Mouse (Mus musculus) liver, adult 2 months (tissue): Measurements from ENCODE around the gene Ooep. TPM values are rescaled to one million over a fixed set of nuclear protein-coding genes. Genes with fewer than 3 reads are reported as not detected.
A peak's percentile ranks its signal among the peaks of the same experiment; 100 is the strongest.
"Not testable (repeated sequence)": the region's sequence is repeated elsewhere in the genome, so short reads cannot be mapped to it uniquely, and the experiment has no call there.

Experiments used
- DNase-seq: peaks from one replicate; pipeline ENCODE4 v3.0.0-alpha.2; 2011; ENCODE audit warnings: low read depth, low spot score; ENCODE audit errors: extremely low read depth
- H3K27ac ChIP-seq: fragments of 200-500 bp; replicated peaks from 2 replicates; pipeline ENCODE4 v1.5.1; 2012; ENCODE audit warnings: low read depth, mild to moderate bottlenecking, control low read depth, inconsistent platforms, low read length; ENCODE audit not compliant: insufficient read depth
- H3K27me3 ChIP-seq: fragments of 200-500 bp; 2 replicates; pipeline ENCODE4 v1.6.1; 2012; ENCODE audit warnings: mild to moderate bottlenecking, moderate library complexity, low read length, inconsistent platforms; ENCODE audit not compliant: control insufficient read depth, insufficient read depth
- H3K36me3 ChIP-seq: fragments of 200-500 bp; 2 replicates; pipeline ENCODE4 v1.6.1; 2012; ENCODE audit warnings: low read length, inconsistent platforms; ENCODE audit not compliant: control insufficient read depth, insufficient read depth
- H3K4me1 ChIP-seq: fragments of 200-500 bp; 2 replicates; pipeline ENCODE4 v1.6.1; 2011; ENCODE audit warnings: low read length; ENCODE audit not compliant: control insufficient read depth, insufficient read depth
- H3K4me3 ChIP-seq: fragments of 200-500 bp; 2 replicates; pipeline ENCODE4 v1.5.1; 2011; ENCODE audit warnings: low read depth, mild to moderate bottlenecking, control low read depth, low read length, moderate library complexity; ENCODE audit not compliant: insufficient read depth
- H3K79me2 ChIP-seq: fragments of 200-500 bp; 2 replicates; pipeline ENCODE4 v1.6.1; 2012; ENCODE audit warnings: inconsistent platforms, mild to moderate bottlenecking, low read length, moderate library complexity; ENCODE audit not compliant: control insufficient read depth, insufficient read depth
- H3K9ac ChIP-seq: fragments of 200-500 bp; 2 replicates; pipeline ENCODE4 v1.6.1; 2012; ENCODE audit warnings: low read depth, mild to moderate bottlenecking, control low read depth, inconsistent platforms, low read length
- CTCF ChIP-seq: fragments of 200-500 bp; IDR thresholded peaks from 2 replicates; pipeline ENCODE4 v1.5.1; 2011; ENCODE audit warnings: low read depth, low read length, control low read depth
- POLR2A ChIP-seq: fragments of 200-500 bp; IDR thresholded peaks from 2 replicates; pipeline ENCODE4 v1.6.1; 2011; ENCODE audit warnings: low read length, control low read depth; ENCODE audit not compliant: insufficient read depth; ENCODE audit errors: extremely low read depth
- WGBS: fragments of 180-500 bp; shearing (Covaris S2); methylation state at CpG from one replicate; pipeline ENCODE4 v1.1.7; 2018; 5-methylcytosine and 5-hydroxymethylcytosine counted together
- polyA plus RNA-seq: library from polyadenylated mRNA; depleted of rRNA; stranded (reverse); fragments of >200 nt; gene quantifications from 2 replicates; pipeline ENCODE4 v1.2.3, GENCODE M21; 2012; rRNA removed
- total RNA-seq: library from RNA; depleted of rRNA; stranded (reverse); fragments of >200 nt; gene quantifications from 2 replicates; pipeline ENCODE4 v1.2.3, GENCODE M21; 2014; rRNA removed

Ooep gene
- total and polyA plus RNA-seq, 2 experiments: not detected

GRCm38 (mm10) chr9:78347004-78347403 is 31.5 kb downstream of the Ooep start:
- WGBS: 25% methylated on average over 3 of the region's 3 CpGs
- Histone ChIP-seq H3K27ac (no peak overlapping the region), H3K27me3 (no peaks in the 10 kb centered on the region), H3K9ac (no peak overlapping the region), H3K36me3 (no peaks in the 10 kb centered on the region), H3K79me2 (no peaks in the 10 kb centered on the region), H3K4me1 (peaks cover 17% of the 10 kb centered on the region), H3K4me3 (no peak overlapping the region)
- TF ChIP-seq POLR2A (no peak), CTCF (no peak)
- peak; percentile 95 for DNase-seq

GRCm38 (mm10) chr9:78345235-78345634 is 33.3 kb downstream of the Ooep start:
- not testable (repeated sequence) for H3K36me3 ChIP-seq, H3K27me3 ChIP-seq, H3K27ac ChIP-seq, DNase-seq, H3K4me3 ChIP-seq, H3K9ac ChIP-seq, H3K79me2 ChIP-seq
- whole genome bisulfite sequencing: 80% methylated on average over 4 of the region's 4 CpGs
- H3K4me1 ChIP-seq: peaks cover 17% of the 10 kb centered on the region

GRCm38 (mm10) chr9:78343055-78343454 is 35.5 kb downstream of the Ooep start:
- H3K4me1 ChIP-seq: not testable (repeated sequence)

GRCm38 (mm10) chr9:78342494-78342893 is 36.0 kb downstream of the Ooep start:
- not testable (repeated sequence) for H3K36me3 ChIP-seq, H3K4me1 ChIP-seq, H3K9ac ChIP-seq, DNase-seq, H3K27ac ChIP-seq, H3K79me2 ChIP-seq, H3K4me3 ChIP-seq, H3K27me3 ChIP-seq
- 83% methylated on average over 4 of the region's 4 CpGs for WGBS

More at GRCm38 (mm10) chr9:78343055-78343454, 35.5 kb downstream of the Ooep start:
- not testable (repeated sequence) for H3K36me3 ChIP-seq, H3K27ac ChIP-seq, H3K9ac ChIP-seq, H3K27me3 ChIP-seq, DNase-seq, H3K79me2 ChIP-seq, H3K4me3 ChIP-seq
- WGBS: 93% methylated on average over 9 of the region's 9 CpGs

- H3K36me3 ChIP-seq, DNase-seq, H3K27ac ChIP-seq, H3K9ac ChIP-seq, H3K4me1 ChIP-seq, H3K4me3 ChIP-seq, H3K79me2 ChIP-seq, H3K27me3 ChIP-seq: not testable (repeated sequence)
- WGBS: 32% methylated on average over 8 of the region's 8 CpGs
- peak; percentile 75 for TF ChIP-seq CTCF
Observed at GRCm38 (mm10) chr9:78340324-78340723, 38.2 kb downstream of the Ooep start.

GRCm38 (mm10) chr9:78337050-78337449 is 41.5 kb downstream of the Ooep start:
- not testable (repeated sequence) for H3K27ac ChIP-seq, H3K9ac ChIP-seq, H3K4me1 ChIP-seq, H3K4me3 ChIP-seq, H3K27me3 ChIP-seq, H3K79me2 ChIP-seq, DNase-seq, H3K36me3 ChIP-seq

- not testable (repeated sequence) for H3K4me1 ChIP-seq, H3K36me3 ChIP-seq, H3K27ac ChIP-seq, H3K4me3 ChIP-seq, H3K27me3 ChIP-seq, H3K79me2 ChIP-seq, H3K9ac ChIP-seq, DNase-seq
- WGBS: 71% methylated on average over 1 of the region's 1 CpGs
Observed at GRCm38 (mm10) chr9:78327289-78327688, 51.2 kb downstream of the Ooep start, which contains the start of gene Omt2b. Omt2b (plus strand) TSS chr9:78327589.

Other genes starting within 250 kb of the Ooep start
- gene Gsta4, start 196.0 kb downstream of the Ooep start, total RNA-seq: 137 and 139 TPM in 2 replicates
- gene Gsta4, start 196.0 kb downstream of the Ooep start, polyA plus RNA-seq: 45.2 and 46.5 TPM in 2 replicates
- gene Gsta1, start 148.1 kb downstream of the Ooep start, total RNA-seq: 6.1 and 42.4 TPM in 2 replicates
- 1.0 and 2.8 TPM in 2 replicates for gene Gsta1, start 148.1 kb downstream of the Ooep start, polyA plus RNA-seq
- gene Gm3776, start 121.6 kb downstream of the Ooep start, total RNA-seq: 5.1 and 42.0 TPM in 2 replicates
- 0.48 and 0.92 TPM in 2 replicates for gene Gm3776, start 121.6 kb downstream of the Ooep start, polyA plus RNA-seq
- 0.54 TPM in 1 of 2 replicates, not detected in the other for gene Gm10639, start 88.8 kb downstream of the Ooep start, total RNA-seq
- gene Gm10639, start 88.8 kb downstream of the Ooep start, polyA plus RNA-seq: not detected in 2 replicates
- not detected in 2 replicates for gene Omt2a, start 63.9 kb downstream of the Ooep start, total RNA-seq
- gene Omt2a, start 63.9 kb downstream of the Ooep start, polyA plus RNA-seq: not detected in 2 replicates
- gene Omt2b, start 51.1 kb downstream of the Ooep start, total RNA-seq: not detected in 2 replicates
- not detected in 2 replicates for gene Omt2b, start 51.1 kb downstream of the Ooep start, polyA plus RNA-seq
- 106 and 182 TPM in 2 replicates for gene Gsta2, start 22.9 kb downstream of the Ooep start, total RNA-seq
- gene Gsta2, start 22.9 kb downstream of the Ooep start, polyA plus RNA-seq: 22.4 and 26.3 TPM in 2 replicates
- gene Dppa5a, start 10.5 kb downstream of the Ooep start, total RNA-seq: not detected in 2 replicates
- gene Dppa5a, start 10.5 kb downstream of the Ooep start, polyA plus RNA-seq: not detected in 2 replicates
- gene Ddx43, start 17.1 kb upstream of the Ooep start, total RNA-seq: 0.09 TPM in 1 of 2 replicates, not detected in the other
- not detected in 2 replicates for gene Ddx43, start 17.1 kb upstream of the Ooep start, polyA plus RNA-seq
- gene Cgas, start 64.5 kb upstream of the Ooep start, total RNA-seq: 0.18 and 0.34 TPM in 2 replicates
- gene Cgas, start 64.5 kb upstream of the Ooep start, polyA plus RNA-seq: 0.07 and 0.12 TPM in 2 replicates
- 18.7 and 18.9 TPM in 2 replicates for gene Mto1, start 69.5 kb upstream of the Ooep start, total RNA-seq
- 16.9 and 17.3 TPM in 2 replicates for gene Mto1, start 69.5 kb upstream of the Ooep start, polyA plus RNA-seq
- 0.18 and 0.20 TPM in 2 replicates for gene Gm17324, start 70.1 kb upstream of the Ooep start, total RNA-seq
- gene Gm17324, start 70.1 kb upstream of the Ooep start, polyA plus RNA-seq: 0.20 and 0.60 TPM in 2 replicates
- 7,986 and 8,406 TPM in 2 replicates for gene Eef1a1, start 110.4 kb upstream of the Ooep start, total RNA-seq
- 2,468 and 2,707 TPM in 2 replicates for gene Eef1a1, start 110.4 kb upstream of the Ooep start, polyA plus RNA-seq
- 16.4 and 17.0 TPM in 2 replicates for gene Slc17a5, start 209.3 kb upstream of the Ooep start, total RNA-seq
- 10.9 and 12.1 TPM in 2 replicates for gene Slc17a5, start 209.3 kb upstream of the Ooep start, polyA plus RNA-seq
- not detected in 2 replicates for gene Cd109, start 236.8 kb upstream of the Ooep start, total RNA-seq
- gene Cd109, start 236.8 kb upstream of the Ooep start, polyA plus RNA-seq: not detected in 2 replicates